Mouse (Mus musculus) limb, embryonic 11.5 days (tissue): ENCODE results near the gene Pcolce. TPM values are rescaled to one million over a fixed set of nuclear protein-coding genes. Genes with fewer than 3 reads are reported as not detected.

Source experiments
- ATAC-seq: fragments of 200-750 bp; cut with Nextera tagmentation; 2 replicates; pipeline ENCODE4 v1.8.0; 2017; ENCODE audit warnings: low read depth; ENCODE audit not compliant: insufficient number of reproducible peaks, low FRiP score, low TSS enrichment
- DNase-seq: peaks from one replicate; pipeline ENCODE4 v3.0.0-alpha.2; 2015; ENCODE audit warnings: low spot score
- H3K27ac ChIP-seq: fragments of 300-500 bp; sonication (generic); replicated peaks from 2 replicates; pipeline ENCODE4 v1.5.1; 2014; ENCODE audit warnings: low read depth, mild to moderate bottlenecking, low read length
- H3K27me3 ChIP-seq: fragments of 300-500 bp; sonication (generic); 2 replicates; pipeline ENCODE4 v1.6.1; 2014; ENCODE audit warnings: mild to moderate bottlenecking, low read length, mixed read lengths; ENCODE audit not compliant: control insufficient read depth, insufficient read depth
- H3K36me3 ChIP-seq: fragments of 300-500 bp; sonication (generic); 2 replicates; pipeline ENCODE4 v1.6.1; 2014; ENCODE audit warnings: mild to moderate bottlenecking, low read length, moderate library complexity, mixed read lengths; ENCODE audit not compliant: control insufficient read depth, insufficient read depth
- H3K4me1 ChIP-seq: fragments of 300-500 bp; sonication (generic); 2 replicates; pipeline ENCODE4 v1.6.1; 2014; ENCODE audit warnings: low read length, mixed read lengths; ENCODE audit not compliant: control insufficient read depth, insufficient read depth
- H3K4me2 ChIP-seq: fragments of 300-500 bp; sonication (generic); 2 replicates; pipeline ENCODE4 v1.6.1; 2014; ENCODE audit warnings: low read depth, mild to moderate bottlenecking, moderate library complexity; ENCODE audit not compliant: severe bottlenecking
- H3K4me3 ChIP-seq: fragments of 300-500 bp; sonication (generic); 2 replicates; pipeline ENCODE4 v1.5.1; 2014; ENCODE audit warnings: low read depth, low read length
- H3K9ac ChIP-seq: fragments of 300-500 bp; sonication (generic); 2 replicates; pipeline ENCODE4 v1.6.1; 2014; ENCODE audit warnings: mild to moderate bottlenecking, low read length
- H3K9me3 ChIP-seq: fragments of 300-500 bp; sonication (generic); 2 replicates; pipeline ENCODE4 v1.6.1; 2016; ENCODE audit warnings: low read length; ENCODE audit not compliant: control insufficient read depth
- WGBS: fragments of 180-500 bp; shearing (Covaris S2); extraction: QIAGEN DNeasy Blood & Tissue Kit; methylation state at CpG from one replicate; pipeline ENCODE4 v1.1.7; 2014; 5-methylcytosine and 5-hydroxymethylcytosine counted together
- polyA plus RNA-seq: library from polyadenylated mRNA; unstranded; fragments of >200 nt; fragmentation: Nextera tagmentation; extraction: Ambion mirVana; gene quantifications from 2 replicates; pipeline ENCODE4 v1.2.1, GENCODE M21; 2014

Pcolce gene
- polyA plus RNA-seq, 1 experiment from 2014 or later: 150 TPM

DNA sequence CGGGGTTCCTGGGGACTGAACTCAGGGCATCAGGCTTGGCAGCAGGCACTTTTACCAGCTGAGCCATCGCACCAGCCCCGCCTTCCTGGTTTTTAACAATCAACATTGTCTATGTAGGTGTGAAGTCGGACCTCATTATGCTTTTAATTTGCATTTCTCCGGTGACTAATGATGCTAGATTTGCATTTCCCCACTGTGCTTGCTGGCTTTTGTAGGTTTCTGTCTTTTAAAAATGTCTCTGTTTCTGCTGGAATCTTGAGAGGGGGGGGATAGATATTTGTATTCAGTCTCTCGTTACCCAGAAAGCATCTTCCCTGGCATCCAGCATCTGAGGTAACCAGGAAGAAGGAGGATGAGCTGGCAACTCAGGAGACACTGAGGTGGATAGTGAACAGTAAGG, 52.0 kb downstream of the Pcolce start:
- 64% methylated on average over 6 of the region's 6 CpGs for WGBS
- ATAC-seq (no peak), DNase-seq (no peak)
- Histone ChIP-seq H3K27me3 (no peaks in the 10 kb centered on the region), H3K4me3 (no peak overlapping the region), H3K9me3 (no peaks in the 10 kb centered on the region), H3K4me2 (no peak overlapping the region), H3K36me3 (no peaks in the 10 kb centered on the region), H3K9ac (no peak overlapping the region), H3K27ac (no peak overlapping the region), H3K4me1 (no peaks in the 10 kb centered on the region)

Other genes starting within 250 kb of the Pcolce start
- gene Zan, start 136.7 kb downstream of the Pcolce start, polyA plus RNA-seq: 0.13 TPM in 1 of 2 replicates, not detected in the other
- gene Pop7, start 111.3 kb downstream of the Pcolce start, polyA plus RNA-seq: 51.1 and 59.3 TPM in 2 replicates
- gene Gigyf1, start 95.2 kb downstream of the Pcolce start, polyA plus RNA-seq: 13.7 and 14.1 TPM in 2 replicates
- gene Epo, start 80.5 kb downstream of the Pcolce start, polyA plus RNA-seq: 0.54 and 0.67 TPM in 2 replicates
- gene Gnb2, start 80.3 kb downstream of the Pcolce start, polyA plus RNA-seq: 352 and 360 TPM in 2 replicates
- gene Actl6b, start 60.3 kb downstream of the Pcolce start, polyA plus RNA-seq: not detected in 2 replicates
- 0.67 and 0.84 TPM in 2 replicates for gene Tfr2, start 43.9 kb downstream of the Pcolce start, polyA plus RNA-seq
- gene Mospd3, start 12.7 kb downstream of the Pcolce start, polyA plus RNA-seq: 20.4 and 21.4 TPM in 2 replicates
- 0.11 and 0.24 TPM in 2 replicates for gene Fbxo24, start 15.2 kb upstream of the Pcolce start, polyA plus RNA-seq
- 31.1 and 35.3 TPM in 2 replicates for gene Lrch4, start 15.3 kb upstream of the Pcolce start, polyA plus RNA-seq
- 6.5 and 11.5 TPM in 2 replicates for gene Gm20605, start 15.4 kb upstream of the Pcolce start, polyA plus RNA-seq
- gene Sap25, start 27.6 kb upstream of the Pcolce start, polyA plus RNA-seq: 8.2 and 9.2 TPM in 2 replicates
- gene Irs3, start 31.9 kb upstream of the Pcolce start, polyA plus RNA-seq: 0.31 and 0.47 TPM in 2 replicates
- 14.1 and 15.4 TPM in 2 replicates for gene Agfg2, start 70.9 kb upstream of the Pcolce start, polyA plus RNA-seq
- 1.2 and 1.8 TPM in 2 replicates for gene Nyap1, start 127.8 kb upstream of the Pcolce start, polyA plus RNA-seq
- 96.0 and 101 TPM in 2 replicates for gene Tsc22d4, start 131.9 kb upstream of the Pcolce start, polyA plus RNA-seq
- gene Ppp1r35, start 165.1 kb upstream of the Pcolce start, polyA plus RNA-seq: 61.4 and 62.0 TPM in 2 replicates
- gene Mepce, start 173.9 kb upstream of the Pcolce start, polyA plus RNA-seq: 12.0 and 12.2 TPM in 2 replicates
- 19.6 and 20.1 TPM in 2 replicates for gene Zcwpw1, start 174.0 kb upstream of the Pcolce start, polyA plus RNA-seq
- 0.24 and 0.43 TPM in 2 replicates for gene Pilra, start 222.5 kb upstream of the Pcolce start, polyA plus RNA-seq
- 0.13 TPM in 1 of 2 replicates, not detected in the other for gene Pilrb1, start 244.3 kb upstream of the Pcolce start, polyA plus RNA-seq